Mouse (Mus musculus) midbrain, embryonic 12.5 days (tissue): ENCODE measurements around the gene Myoz1. TPM values are rescaled to one million over a fixed set of nuclear protein-coding genes. Genes with fewer than 3 reads are reported as not detected.

ENCODE experiments used
- ATAC-seq: fragments of 200-750 bp; cut with Nextera tagmentation; 2 replicates; pipeline ENCODE4 v1.8.0; 2017; ENCODE audit warnings: low read depth, moderate TSS enrichment, moderate library complexity; ENCODE audit not compliant: low FRiP score
- H3K27ac ChIP-seq: fragments of 300-500 bp; sonication (generic); replicated peaks from 2 replicates; pipeline ENCODE4 v1.5.1; 2016; ENCODE audit warnings: mild to moderate bottlenecking
- H3K27me3 ChIP-seq: fragments of 300-500 bp; sonication (generic); 2 replicates; pipeline ENCODE4 v1.6.1; 2016; ENCODE audit warnings: mild to moderate bottlenecking
- H3K36me3 ChIP-seq: fragments of 300-500 bp; sonication (generic); 2 replicates; pipeline ENCODE4 v1.6.1; 2016
- H3K4me1 ChIP-seq: fragments of 300-500 bp; sonication (generic); 2 replicates; pipeline ENCODE4 v1.6.1; 2016
- H3K4me2 ChIP-seq: fragments of 300-500 bp; sonication (generic); replicated peaks from 2 replicates; pipeline ENCODE4 v1.6.1; 2016; ENCODE audit warnings: mild to moderate bottlenecking, moderate library complexity
- H3K4me3 ChIP-seq: fragments of 300-500 bp; sonication (generic); 2 replicates; pipeline ENCODE4 v1.5.1; 2016; ENCODE audit warnings: mild to moderate bottlenecking
- H3K9ac ChIP-seq: fragments of 300-500 bp; sonication (generic); replicated peaks from 2 replicates; pipeline ENCODE4 v1.6.1; 2016; ENCODE audit warnings: mild to moderate bottlenecking, moderate library complexity
- H3K9me3 ChIP-seq: fragments of 300-500 bp; sonication (generic); 2 replicates; pipeline ENCODE4 v1.6.1; 2016; ENCODE audit warnings: mild to moderate bottlenecking
- WGBS: fragments of 180-500 bp; shearing (Covaris S2); methylation state at CpG from one replicate; pipeline ENCODE4 v1.1.7; 2016; 5-methylcytosine and 5-hydroxymethylcytosine counted together
- polyA plus RNA-seq: library from polyadenylated mRNA; unstranded; fragments of >200 nt; fragmentation: Nextera tagmentation; extraction: Ambion mirVana; gene quantifications from 2 replicates; pipeline ENCODE4 v1.2.1, GENCODE M21; 2016

Myoz1 gene
- polyA plus RNA-seq, 1 experiment from 2014 or later, result 0.14 TPM

DNA sequence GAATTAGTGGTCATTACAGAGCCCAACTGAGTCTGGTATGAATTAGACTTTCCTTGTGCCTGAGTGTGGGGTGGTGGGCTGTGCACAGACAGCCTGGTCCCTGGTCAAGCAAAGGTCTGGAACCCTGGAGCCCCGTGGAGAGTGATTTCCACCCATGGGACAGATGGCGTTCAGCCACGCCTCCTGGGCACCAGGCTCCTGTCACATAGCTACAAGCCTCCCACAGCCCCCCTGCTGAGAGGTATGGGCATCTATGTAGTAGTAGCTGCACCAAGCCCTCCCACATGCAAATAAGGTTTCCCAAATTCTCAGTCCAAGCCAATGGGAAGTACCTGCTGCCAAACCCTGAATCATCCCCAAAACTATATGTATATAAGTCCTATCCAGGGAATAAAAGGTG lies 29.4 kb downstream of the Myoz1 start:
- no peak overlapping the region for H3K9ac ChIP-seq
- no peaks in the 10 kb centered on the region for H3K4me1 ChIP-seq
- no peaks in the 10 kb centered on the region for H3K36me3 ChIP-seq
- 83% methylated on average over 3 of the region's 3 CpGs for WGBS
- no peaks in the 10 kb centered on the region for H3K9me3 ChIP-seq
- no peak overlapping the region for H3K27ac ChIP-seq
- ATAC-seq, result no peak
- H3K4me3 ChIP-seq, result no peak overlapping the region
- H3K27me3 ChIP-seq, result no peaks in the 10 kb centered on the region
- no peak overlapping the region for H3K4me2 ChIP-seq

DNA sequence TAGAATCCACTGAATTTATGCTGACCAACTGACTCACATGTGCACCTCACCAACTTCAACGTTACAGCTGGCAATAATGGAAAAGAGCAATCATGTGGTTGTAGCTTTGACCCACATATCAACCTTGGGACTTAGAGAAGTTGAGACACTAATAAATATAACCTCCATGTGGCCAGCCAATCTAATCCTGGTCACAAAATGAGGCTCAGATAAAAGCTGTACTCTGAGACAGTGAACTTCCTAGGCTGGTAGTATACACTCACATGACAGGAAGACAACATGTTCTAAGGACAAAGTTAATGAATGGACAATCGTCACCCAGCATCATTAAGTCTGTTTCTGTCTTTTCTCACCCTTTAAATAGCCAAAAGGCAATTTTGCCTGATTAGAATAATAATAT lies 29.9 kb downstream of the Myoz1 start:
- no peak overlapping the region for H3K27ac ChIP-seq
- 89% methylated on average over 2 of the region's 2 CpGs for WGBS
- H3K4me1 ChIP-seq, result no peaks in the 10 kb centered on the region
- H3K4me2 ChIP-seq, result no peak overlapping the region
- no peak overlapping the region for H3K4me3 ChIP-seq
- ATAC-seq, result no peak
- no peaks in the 10 kb centered on the region for H3K36me3 ChIP-seq
- H3K27me3 ChIP-seq, result no peaks in the 10 kb centered on the region
- H3K9ac ChIP-seq, result no peak overlapping the region
- no peaks in the 10 kb centered on the region for H3K9me3 ChIP-seq

DNA sequence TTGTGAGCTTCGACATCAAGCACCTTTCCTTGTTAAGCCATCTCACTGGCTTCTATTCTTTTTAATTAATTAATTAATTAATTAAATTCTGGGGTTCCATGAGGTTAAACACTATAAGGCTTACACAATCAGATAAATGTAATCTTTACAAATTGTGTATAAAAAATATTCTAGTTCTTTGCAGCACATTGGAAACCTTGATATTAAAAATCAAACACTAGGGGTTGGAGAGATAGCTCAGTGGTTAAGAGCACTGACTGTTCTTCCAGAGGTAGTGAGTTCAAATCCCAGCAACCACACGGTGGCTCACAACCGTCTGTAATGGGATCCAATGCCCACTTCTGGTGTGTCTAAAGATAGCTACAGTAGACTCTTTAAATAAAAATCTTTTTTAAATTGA lies 33.4 kb downstream of the Myoz1 start:
- no peaks in the 10 kb centered on the region for H3K36me3 ChIP-seq
- no peak overlapping the region for H3K9ac ChIP-seq
- no peaks in the 10 kb centered on the region for H3K27me3 ChIP-seq
- WGBS, result 95% methylated on average over 3 of the region's 3 CpGs
- H3K27ac ChIP-seq, result no peak overlapping the region
- H3K4me2 ChIP-seq, result no peak overlapping the region
- no peak overlapping the region for H3K4me3 ChIP-seq
- H3K4me1 ChIP-seq, result no peaks in the 10 kb centered on the region
- H3K9me3 ChIP-seq, result no peaks in the 10 kb centered on the region
- ATAC-seq, result no peak

DNA sequence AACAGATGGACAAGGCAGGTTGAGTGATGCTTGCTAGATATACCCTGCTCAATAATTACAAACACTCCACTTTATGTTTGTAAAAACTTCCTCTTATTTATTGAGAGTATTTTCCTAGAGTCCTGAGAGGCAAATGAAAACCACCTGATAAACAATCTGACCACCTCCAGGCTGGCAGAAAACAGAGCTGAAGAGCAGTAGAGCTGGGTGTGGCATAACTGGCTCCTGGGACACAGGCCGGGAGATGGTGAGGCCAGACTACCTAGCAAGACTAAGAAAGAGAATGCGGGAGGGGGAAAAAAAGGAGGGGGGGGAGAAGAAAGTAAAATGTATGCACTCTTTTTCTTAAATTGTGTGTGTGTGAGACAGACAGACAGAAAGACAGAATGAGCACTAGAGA lies 33.9 kb downstream of the Myoz1 start:
- Histone ChIP-seq H3K4me1 (no peaks in the 10 kb centered on the region), H3K27me3 (no peaks in the 10 kb centered on the region), H3K36me3 (no peaks in the 10 kb centered on the region), H3K4me3 (no peak overlapping the region), H3K27ac (no peak overlapping the region), H3K4me2 (no peak overlapping the region), H3K9ac (no peak overlapping the region), H3K9me3 (no peaks in the 10 kb centered on the region)
- 95% methylated on average over 2 of the region's 2 CpGs for WGBS
- no peak for ATAC-seq

DNA sequence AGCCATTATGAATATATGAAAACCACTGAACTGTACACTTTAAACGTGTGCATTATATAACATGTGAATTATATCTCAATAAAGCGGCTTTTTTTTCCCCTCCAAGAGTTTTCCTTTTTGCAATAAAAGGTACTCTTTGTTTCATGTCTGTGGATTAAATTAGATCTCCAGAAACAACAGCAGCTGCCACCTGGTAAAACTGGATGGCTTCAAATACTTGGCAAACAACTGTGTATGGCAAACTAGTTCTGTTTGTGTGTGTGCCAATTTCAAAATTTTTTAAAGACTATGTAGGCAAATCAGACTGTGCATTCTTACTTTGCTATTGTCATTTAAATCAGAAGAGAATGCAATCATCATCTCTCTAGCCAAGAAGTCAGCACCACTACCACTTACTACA lies 34.4 kb downstream of the Myoz1 start:
- WGBS, result 89% methylated on average over 2 of the region's 2 CpGs
- Histone ChIP-seq H3K4me2 (no peak overlapping the region), H3K9me3 (no peaks in the 10 kb centered on the region), H3K27me3 (no peaks in the 10 kb centered on the region), H3K4me3 (no peak overlapping the region), H3K36me3 (no peaks in the 10 kb centered on the region), H3K9ac (no peak overlapping the region), H3K27ac (no peak overlapping the region), H3K4me1 (no peaks in the 10 kb centered on the region)
- no peak for ATAC-seq

DNA sequence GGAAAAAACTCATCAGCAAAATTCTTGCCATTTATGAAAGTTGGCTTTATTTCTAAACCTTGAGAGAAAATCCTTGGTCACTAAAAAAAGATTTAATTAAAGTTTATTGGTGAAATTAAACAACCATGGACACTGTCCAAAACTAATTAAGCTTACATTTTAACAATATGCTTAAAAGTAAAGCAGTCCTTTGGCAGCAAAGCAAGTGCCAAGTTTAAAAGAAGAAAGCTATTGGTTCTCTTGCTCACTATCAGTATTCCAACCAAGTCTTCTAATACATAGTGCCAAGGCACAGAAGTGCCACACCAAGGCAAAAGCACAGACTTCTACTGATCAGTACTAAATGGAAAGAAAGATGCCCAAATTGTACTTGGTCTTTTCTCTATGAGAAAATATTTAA lies 37.2 kb downstream of the Myoz1 start:
- Histone ChIP-seq H3K27me3 (no peaks in the 10 kb centered on the region), H3K4me2 (no peak overlapping the region), H3K36me3 (no peaks in the 10 kb centered on the region), H3K4me1 (peaks cover 3% of the 10 kb centered on the region; the same call in 1 of the 2 replicates), H3K9ac (no peak overlapping the region), H3K27ac (no peak overlapping the region), H3K4me3 (no peak overlapping the region), H3K9me3 (no peaks in the 10 kb centered on the region)
- no peak for ATAC-seq

DNA sequence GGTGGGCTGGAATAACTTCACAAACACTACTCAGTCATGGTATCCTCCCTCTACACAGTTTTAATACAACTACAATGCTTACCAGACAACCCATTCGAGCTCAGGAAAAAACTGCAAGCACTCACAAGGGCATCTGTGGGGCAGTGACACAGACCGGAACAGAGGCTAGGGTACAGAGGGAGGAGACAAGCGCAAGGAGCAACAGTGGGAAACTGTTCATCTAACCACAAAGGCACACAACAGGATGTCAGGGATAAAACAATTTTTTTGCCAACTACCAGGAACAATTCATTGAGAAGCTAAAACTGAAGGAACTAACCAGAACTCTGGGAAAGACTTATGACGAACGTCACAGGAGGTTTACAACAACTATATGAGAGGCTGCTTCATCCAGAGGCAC lies 38.1 kb downstream of the Myoz1 start:
- Histone ChIP-seq H3K9me3 (no peaks in the 10 kb centered on the region), H3K9ac (no peak overlapping the region), H3K36me3 (no peaks in the 10 kb centered on the region), H3K4me1 (peaks cover 3% of the 10 kb centered on the region; the same call in 1 of the 2 replicates), H3K4me3 (no peak overlapping the region), H3K27me3 (no peaks in the 10 kb centered on the region), H3K4me2 (no peak overlapping the region), H3K27ac (no peak overlapping the region)
- no peak for ATAC-seq
- 83% methylated on average over 5 of the region's 5 CpGs for WGBS

DNA sequence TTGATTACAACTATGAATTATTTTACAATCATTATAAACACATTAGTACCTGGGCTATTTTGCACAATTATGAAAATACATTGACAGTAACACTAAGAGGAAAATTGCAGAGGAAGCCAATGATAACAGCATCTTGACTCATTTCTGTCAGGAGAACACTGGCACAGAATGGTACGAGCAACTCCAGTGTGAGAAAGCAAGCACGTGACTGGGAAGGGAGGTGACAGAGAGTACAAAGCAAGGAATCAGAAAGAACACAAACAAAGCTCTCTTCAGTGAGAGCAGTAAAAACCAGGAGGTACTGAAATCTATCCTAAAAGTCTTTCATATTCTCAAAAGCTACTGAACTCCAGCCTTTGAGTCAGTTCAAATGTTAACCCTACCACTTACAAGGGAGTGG lies 39.9 kb downstream of the Myoz1 start:
- ATAC-seq, result no peak

DNA sequence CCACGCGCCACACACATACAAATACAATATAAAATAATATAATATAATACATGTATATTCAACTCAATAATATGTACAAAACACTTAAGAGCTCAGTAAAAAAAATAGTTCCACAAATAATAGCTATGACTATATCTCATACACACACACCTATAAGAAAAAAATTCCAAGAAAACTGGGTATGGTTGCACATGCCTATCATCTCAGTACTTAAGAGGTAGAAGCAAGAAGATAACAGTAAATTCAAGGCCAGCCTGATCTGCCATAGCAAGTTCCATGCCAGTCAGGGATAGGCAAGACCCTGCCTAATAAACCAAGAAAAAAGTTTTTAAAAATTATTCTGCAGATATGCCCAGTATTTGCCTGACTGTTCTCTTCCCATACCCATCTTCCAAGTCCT lies 41.3 kb downstream of the Myoz1 start:
- no peak overlapping the region for H3K9ac ChIP-seq
- H3K4me1 ChIP-seq, result peaks cover 3% of the 10 kb centered on the region; the same call in 1 of the 2 replicates
- no peak overlapping the region for H3K4me3 ChIP-seq
- no peak overlapping the region for H3K27ac ChIP-seq
- H3K27me3 ChIP-seq, result no peaks in the 10 kb centered on the region
- H3K36me3 ChIP-seq, result no peaks in the 10 kb centered on the region
- 96% methylated on average over 2 of the region's 2 CpGs for WGBS
- H3K4me2 ChIP-seq, result no peak overlapping the region
- H3K9me3 ChIP-seq, result no peaks in the 10 kb centered on the region
- no peak for ATAC-seq

More for the DNA sequence above, 39.9 kb downstream of the Myoz1 start:
- Histone ChIP-seq H3K27ac (no peak overlapping the region), H3K9me3 (no peaks in the 10 kb centered on the region), H3K4me1 (peaks cover 3% of the 10 kb centered on the region; the same call in 1 of the 2 replicates), H3K9ac (no peak overlapping the region), H3K4me3 (no peak overlapping the region), H3K36me3 (no peaks in the 10 kb centered on the region), H3K27me3 (no peaks in the 10 kb centered on the region), H3K4me2 (no peak overlapping the region)
- WGBS, result 47% methylated on average over 2 of the region's 2 CpGs

DNA sequence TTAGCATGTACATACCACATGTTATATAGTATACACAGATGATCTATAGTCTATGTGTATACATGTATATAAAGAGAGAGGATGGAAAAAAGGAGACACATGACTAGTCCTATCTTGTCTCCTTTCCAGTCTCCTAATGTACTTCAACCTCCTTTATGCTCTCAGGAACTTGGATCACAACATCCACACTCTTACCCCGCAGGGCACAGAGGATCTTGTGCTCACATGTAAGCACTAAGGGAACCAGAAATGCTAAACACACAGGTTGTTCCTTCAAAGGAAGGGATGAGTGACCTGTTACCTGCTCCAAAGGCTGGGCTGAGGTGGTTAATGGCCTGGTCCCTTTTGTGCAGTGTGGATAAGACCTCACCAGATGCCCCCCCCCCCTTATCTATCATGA lies 43.5 kb downstream of the Myoz1 start:
- no peak for ATAC-seq
- no peak overlapping the region for H3K27ac ChIP-seq
- H3K27me3 ChIP-seq, result no peaks in the 10 kb centered on the region
- H3K9me3 ChIP-seq, result no peaks in the 10 kb centered on the region
- H3K9ac ChIP-seq, result no peak overlapping the region
- no peak overlapping the region for H3K4me3 ChIP-seq
- H3K36me3 ChIP-seq, result no peaks in the 10 kb centered on the region
- no peak overlapping the region for H3K4me2 ChIP-seq
- WGBS, result 100% methylated on average over 1 of the region's 1 CpGs
- H3K4me1 ChIP-seq, result peaks cover 3% of the 10 kb centered on the region; the same call in 1 of the 2 replicates

DNA sequence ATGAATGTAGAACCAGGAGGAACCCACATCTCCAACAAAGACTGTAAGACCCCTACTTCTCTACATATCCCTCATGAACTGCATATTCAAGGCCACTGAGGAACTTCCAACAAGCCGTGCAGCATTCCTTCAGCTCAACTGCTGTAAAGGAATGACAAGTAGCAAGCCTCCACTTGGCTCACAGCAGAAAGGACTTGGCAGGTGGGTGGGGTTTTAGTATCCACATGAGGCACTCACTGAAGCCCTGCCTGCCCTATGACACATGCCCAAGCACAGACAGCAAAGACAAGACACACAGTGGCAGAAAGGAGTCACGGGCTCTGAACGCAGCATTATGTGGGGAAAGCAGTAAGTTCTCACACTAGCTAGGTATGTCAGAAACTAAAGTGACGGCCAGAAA lies 46.2 kb downstream of the Myoz1 start:
- Histone ChIP-seq H3K27ac (no peak overlapping the region), H3K4me1 (no peaks in the 10 kb centered on the region), H3K36me3 (peaks cover 14% of the 10 kb centered on the region; the same call in 1 of the 2 replicates), H3K9ac (no peak overlapping the region), H3K27me3 (no peaks in the 10 kb centered on the region), H3K9me3 (no peaks in the 10 kb centered on the region), H3K4me3 (no peak overlapping the region), H3K4me2 (no peak overlapping the region)
- no peak for ATAC-seq
- WGBS, result 89% methylated on average over 4 of the region's 4 CpGs

DNA sequence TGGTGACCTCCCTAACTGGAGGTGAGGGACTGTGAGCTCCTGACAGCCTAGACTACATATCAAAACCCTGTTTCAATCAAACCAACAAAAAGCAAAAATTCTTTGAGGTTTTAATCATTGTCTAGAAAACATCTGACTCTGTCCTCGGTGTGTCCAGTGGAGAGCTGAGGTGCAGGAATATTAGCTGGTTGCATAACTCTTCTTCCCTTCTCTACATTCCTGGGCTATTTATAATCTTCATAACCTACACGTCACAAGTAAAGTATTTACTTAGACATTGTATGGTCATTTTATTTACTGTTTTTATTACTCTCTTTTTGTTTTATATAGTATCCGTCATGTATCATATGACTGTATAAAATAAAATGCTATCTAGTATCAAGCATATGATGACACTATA lies 46.8 kb downstream of the Myoz1 start:
- no peak overlapping the region for H3K4me2 ChIP-seq
- no peak overlapping the region for H3K9ac ChIP-seq
- no peaks in the 10 kb centered on the region for H3K9me3 ChIP-seq
- H3K36me3 ChIP-seq, result peaks cover 14% of the 10 kb centered on the region; the same call in 1 of the 2 replicates
- WGBS, result 93% methylated on average over 3 of the region's 3 CpGs
- H3K4me3 ChIP-seq, result no peak overlapping the region
- no peak for ATAC-seq
- H3K4me1 ChIP-seq, result no peaks in the 10 kb centered on the region
- H3K27ac ChIP-seq, result no peak overlapping the region
- H3K27me3 ChIP-seq, result no peaks in the 10 kb centered on the region

DNA sequence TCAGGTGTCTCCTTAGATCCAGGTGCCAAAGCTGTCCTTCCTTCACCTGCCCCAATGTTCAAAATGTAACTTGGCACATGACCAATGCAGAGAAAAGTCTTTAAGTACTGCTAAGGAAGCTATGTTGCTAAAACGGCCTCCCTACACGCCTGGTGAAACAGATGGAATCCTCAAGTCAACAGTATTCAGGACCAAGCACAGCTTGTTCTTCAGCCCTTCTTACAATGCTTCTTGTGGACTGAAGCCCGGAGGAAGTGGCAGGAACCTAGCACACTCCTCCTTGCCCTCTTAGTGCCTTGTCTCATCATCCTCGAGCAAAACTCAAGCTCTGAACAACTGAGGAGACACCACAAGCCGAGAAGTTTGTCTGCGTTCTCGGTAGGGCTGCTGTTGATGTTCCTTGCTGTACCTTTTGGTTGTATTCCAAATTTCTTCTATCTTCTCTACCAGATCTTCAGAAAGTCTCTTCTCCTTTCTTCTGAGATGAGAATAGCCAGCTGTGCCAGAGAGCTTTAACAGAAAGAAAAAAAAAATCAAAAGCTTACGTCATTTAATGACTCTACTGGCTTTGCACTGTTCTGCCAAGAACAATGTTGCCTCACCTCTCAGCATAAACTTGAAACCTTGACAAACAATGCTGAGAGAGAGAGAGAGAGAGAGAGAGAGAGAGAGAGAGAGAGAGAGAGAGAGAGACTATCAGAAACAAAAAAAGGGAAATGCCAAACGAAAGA lies 48.8 kb downstream of the Myoz1 start:
- H3K36me3 ChIP-seq, result peaks cover 18% of the 10 kb centered on the region; the same call in 1 of the 2 replicates
- WGBS, result 88% methylated on average over 9 of the region's 9 CpGs
- no peak overlapping the region for H3K27ac ChIP-seq

More for the DNA sequence above, 48.8 kb downstream of the Myoz1 start:
- Histone ChIP-seq H3K4me3 (no peak overlapping the region), H3K4me2 (no peak overlapping the region), H3K9me3 (no peaks in the 10 kb centered on the region), H3K9ac (no peak overlapping the region), H3K4me1 (no peaks in the 10 kb centered on the region), H3K27me3 (no peaks in the 10 kb centered on the region)
- ATAC-seq, result no peak
